Mouse (Mus musculus) central nervous system, embryonic 11.5 days (tissue): ENCODE results near the gene Nmur2. TPM values are rescaled to one million over a fixed set of nuclear protein-coding genes. Genes with fewer than 3 reads are reported as not detected.

Experiments
- polyA plus RNA-seq: library from polyadenylated mRNA; depleted of rRNA; stranded (reverse); fragments of >200 nt; gene quantifications from 2 replicates; pipeline ENCODE4 v1.2.3, GENCODE M21; 2012; rRNA removed

The Nmur2 gene
- 0.01 and 0.05 TPM in 2 replicates for polyA plus RNA-seq

DNA sequence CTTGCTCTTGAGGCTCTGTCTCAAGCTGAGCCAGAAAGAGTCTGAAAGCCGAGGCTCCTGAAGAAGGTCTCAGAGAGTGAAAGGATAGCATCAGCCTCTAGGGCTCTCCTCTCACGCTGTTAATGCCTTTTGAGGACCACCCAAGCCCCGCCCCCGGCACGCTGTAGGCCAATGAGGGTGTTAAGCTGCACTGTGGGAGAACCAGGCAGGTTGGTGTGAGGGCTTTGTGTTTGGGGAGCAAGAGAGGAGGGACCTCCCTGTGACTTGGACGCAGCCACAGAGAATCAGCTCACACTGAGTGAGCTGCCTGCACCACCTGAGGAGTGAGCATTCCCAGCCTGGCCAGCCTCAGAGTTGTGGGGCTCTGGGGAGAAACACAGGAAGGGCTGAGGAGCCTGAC is at the start of gene Nmur2:
Gene Nmur2, minus strand, starts transcription at position 94 of the 400 bp plus-strand sequence.

